Mouse (Mus musculus): ENCODE data around the gene Ofcc1.

Ofcc1 gene

DNA sequence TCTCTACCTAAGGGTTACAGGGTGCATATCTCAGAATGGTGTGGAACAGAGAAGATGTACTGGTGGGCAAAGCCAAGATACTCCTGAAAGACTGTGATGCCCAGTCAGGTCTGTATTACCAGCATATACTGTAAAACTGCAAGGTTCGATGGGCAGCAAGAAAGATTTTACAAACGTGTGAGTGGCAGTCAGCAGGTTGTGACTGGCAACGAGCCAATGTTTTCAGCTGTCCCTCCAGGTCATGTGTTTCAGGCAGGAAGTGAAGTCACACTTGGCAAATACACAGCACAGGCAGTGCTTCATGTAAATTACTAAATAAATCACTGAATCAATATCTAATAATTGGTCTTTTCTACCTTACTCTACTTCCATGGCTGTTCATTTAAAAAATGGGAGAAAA, at the start of gene Ofcc1:
Gene Ofcc1, minus strand, starts transcription at position 163 of the 400 bp plus-strand sequence.
- DNase-seq (ENCODE audit: low read depth in 1 of 2, low spot score in 2 of 2): no peak

DNA sequence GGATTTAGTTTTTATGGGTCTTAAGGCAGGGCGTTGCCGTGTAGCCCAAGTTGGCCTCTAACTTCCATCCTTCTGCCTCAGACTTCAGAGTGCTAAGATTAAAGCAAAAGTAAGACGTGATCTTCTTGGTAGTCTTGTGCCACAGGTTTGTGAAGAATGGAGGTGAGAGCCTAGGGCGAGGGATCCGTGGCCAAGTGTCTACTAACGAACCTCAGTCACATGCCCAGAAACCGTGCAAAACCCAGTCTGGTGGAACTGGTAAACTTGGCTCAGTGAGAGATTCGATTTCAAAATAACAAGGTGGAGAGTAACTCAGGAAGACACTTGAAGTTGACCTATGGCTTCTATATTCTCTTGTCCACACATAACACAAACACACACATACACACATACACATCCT, 28.9 kb upstream of the Ofcc1 start:
- DNase-seq (ENCODE audit: low read depth in 1 of 2, low spot score in 2 of 2): no peak

DNA sequence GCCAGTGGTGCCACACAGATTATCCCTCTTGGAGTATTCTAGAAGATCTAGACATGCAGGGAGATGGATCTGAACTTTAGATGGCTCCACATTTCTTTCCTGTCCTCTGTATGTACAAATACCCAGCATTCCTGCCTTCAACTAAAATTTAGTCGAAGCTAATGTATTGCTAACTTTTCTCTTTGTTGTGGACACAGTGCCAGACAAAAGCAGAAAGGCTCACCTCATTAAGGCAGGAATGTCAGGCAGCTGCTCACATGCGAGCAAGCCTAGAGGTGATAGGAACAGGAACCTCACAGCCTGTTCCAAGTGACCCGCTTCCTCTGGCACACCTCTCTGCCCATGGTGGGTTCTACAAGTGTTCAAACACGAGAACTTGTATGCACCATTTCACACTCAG, 26.2 kb upstream of the Ofcc1 start:
- DNase-seq (ENCODE audit: low read depth in 1 of 2, low spot score in 2 of 2): no peak

DNA sequence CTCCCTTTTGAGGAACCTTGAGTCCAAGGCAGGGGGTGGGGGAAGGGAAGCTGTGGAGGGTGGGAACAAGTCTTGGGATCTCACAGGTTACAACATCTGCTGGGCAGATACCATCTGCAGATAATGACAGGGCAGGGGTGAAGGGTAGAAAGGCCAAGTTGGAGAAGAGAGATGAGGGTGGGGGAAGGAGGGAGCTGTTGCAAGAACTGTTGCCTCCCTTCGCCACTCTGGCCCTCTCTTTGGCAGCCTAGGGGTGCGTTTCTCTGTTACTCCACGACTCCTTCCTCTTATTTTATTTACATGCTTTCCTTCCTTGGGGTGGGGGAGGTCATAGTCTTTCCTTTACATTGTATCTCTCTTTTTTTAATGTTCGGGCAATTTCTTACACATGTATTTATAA, 23.7 kb upstream of the Ofcc1 start:
- no peak for DNase-seq (ENCODE audit: low read depth in 1 of 2, low spot score in 2 of 2)

DNA sequence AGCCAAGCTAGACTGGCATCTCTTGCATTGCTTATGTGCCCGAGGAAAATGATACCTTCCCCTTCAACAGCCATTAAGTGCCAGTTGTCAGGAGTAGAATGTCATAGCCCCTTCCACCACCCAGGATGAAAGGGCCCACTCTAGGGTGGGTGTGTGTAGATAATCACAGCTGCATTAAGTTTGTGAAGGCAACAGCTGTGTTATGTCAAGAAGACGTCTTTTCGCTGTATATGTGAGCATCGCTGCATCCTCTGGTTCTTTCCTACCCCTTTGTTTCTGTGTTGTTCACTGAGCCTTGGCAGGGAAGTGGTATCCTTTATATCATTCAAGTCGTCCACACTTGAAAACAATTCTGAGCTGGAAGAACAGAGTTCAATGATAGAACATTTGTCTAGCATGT, 15.5 kb upstream of the Ofcc1 start:
- no peak for DNase-seq (ENCODE audit: low read depth in 1 of 2, low spot score in 2 of 2)

DNA sequence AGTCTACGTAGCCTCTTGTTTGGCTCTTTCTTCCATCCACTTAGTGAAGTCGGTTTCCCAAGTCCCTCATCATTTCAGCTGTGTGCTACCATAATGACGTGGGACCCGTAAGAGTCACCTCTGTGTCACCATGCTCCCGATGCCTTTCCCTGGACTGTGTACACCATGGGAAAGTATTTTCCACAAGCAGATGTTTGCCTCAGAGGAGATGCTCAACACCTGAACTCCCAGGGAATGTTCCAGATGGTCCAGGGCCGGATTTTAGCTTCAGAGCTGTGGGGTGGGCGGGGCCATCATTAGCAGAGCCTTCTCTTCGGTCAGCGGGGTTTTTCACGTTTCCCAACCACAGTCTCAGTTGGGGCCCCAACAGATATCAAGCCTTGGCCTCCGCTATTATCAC, 5.5 kb upstream of the Ofcc1 start:
- DNase-seq (ENCODE audit: low read depth in 1 of 2, low spot score in 2 of 2): no peak

DNA sequence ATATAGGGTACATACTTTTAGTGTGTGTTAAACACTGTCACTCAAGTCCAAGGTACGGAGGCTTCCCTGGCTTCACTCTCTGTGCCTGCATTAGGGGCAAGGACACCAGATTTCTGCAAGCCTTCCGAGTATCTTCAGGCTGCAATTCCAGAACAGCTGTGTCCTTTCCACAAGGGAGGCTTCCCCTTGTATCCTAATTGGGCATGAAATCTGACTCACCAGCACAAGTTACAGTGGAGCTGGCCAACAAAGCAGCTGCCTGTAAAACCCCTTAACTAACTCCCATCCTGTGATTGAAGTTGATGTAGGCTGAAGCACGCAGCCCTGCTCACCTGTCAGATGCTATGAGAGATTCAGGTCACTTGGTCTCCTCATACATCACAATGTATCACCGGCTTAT, 3.6 kb upstream of the Ofcc1 start:
- DNase-seq (ENCODE audit: low read depth in 1 of 2, low spot score in 2 of 2): no peak

DNA sequence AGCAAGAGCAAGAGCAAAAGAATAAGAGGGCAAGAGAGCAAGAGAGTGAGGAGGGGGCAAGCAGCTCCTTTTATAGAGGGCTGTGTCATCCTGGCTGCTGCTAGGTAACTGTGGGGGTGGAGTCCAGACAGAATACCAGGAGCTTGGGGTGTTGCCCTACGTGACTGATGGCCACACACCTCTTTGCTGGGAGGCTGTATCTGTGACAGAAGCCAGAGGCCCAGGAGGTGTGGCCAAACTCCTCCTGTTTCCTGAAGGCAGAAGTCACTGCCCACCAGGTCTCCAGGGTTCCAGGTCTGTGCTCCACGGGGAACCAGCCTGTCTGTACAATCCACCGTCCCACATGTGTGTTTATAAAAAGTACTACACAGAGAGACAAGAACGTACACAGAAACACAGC, 558 bp downstream of the Ofcc1 start:
- no peak for DNase-seq (ENCODE audit: low read depth in 1 of 2, low spot score in 2 of 2)

DNA sequence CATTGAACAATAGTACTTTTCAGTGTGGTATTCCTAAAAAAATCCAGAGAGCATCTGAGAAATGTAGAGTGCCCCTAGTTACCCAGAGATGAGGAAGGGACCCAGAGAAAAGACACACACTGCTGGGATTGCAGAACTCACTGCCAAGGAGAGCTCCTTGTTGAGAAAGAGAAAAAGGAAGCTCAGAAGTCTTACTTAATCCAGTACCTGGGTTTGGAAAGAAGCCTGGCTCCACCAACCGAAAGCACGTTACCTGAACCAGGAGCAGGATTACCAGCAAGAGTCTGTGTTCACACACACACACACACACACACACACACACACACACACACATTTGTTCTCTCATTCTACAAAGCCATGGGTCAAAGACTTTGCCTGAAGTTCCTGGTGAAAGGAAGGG, 14.2 kb downstream of the Ofcc1 start:
- no peak for DNase-seq (ENCODE audit: low read depth in 1 of 2, low spot score in 2 of 2)

DNA sequence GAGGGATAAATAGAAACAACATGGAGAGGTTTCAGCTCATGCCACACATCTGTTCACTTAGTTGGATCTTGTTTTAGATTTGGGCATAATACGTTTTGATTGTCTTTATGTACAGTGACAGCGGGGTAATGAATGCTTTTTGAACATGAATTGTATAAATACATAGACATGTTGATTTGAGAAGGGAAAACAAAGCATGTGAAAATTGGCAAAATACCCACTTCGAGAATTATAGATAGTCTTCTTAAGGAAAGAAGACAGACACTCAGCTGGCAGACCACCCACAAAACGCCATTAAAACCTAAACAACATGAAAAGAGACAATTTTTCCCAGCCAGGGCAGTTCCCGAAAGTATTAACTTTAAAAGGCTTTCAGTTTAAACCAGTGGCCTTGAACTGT, 37.9 kb downstream of the Ofcc1 start:
- no peak for DNase-seq (ENCODE audit: low read depth in 1 of 2, low spot score in 2 of 2)

DNA sequence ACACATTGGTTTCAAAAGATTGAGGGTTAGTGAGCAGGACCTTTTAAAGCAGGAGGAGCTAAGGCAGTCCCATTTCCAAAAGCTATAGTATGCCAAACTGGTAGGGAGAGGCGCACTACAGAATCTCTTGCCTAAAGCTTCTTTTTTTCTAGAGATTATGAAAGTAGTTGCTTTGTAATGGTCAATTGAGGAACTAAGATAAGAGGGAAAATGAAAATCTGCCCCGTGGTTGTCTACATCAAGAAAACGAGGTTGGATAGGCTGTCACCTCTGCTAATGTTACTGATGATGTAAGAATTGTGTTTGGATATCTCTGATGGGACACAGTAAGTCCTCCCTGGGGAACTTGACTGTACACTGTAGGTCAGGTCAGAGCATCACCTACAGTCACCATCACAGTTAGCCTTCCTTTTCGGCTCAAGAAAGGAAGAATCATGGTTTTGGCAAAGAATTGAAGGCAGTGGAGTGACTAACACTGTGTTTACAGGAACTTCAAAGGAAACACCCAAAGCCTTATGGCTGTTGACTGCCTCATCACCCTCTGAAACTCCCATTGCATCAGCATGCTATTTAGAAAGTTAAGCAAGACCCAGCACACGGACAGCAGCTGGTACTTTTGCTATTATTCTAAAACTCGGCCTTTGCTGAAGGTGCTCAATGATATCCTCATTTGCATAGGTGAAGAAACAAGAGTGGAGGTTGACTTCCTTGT, 40.3 kb downstream of the Ofcc1 start:
- no peak for DNase-seq (ENCODE audit: low read depth in 1 of 2, low spot score in 2 of 2)

DNA sequence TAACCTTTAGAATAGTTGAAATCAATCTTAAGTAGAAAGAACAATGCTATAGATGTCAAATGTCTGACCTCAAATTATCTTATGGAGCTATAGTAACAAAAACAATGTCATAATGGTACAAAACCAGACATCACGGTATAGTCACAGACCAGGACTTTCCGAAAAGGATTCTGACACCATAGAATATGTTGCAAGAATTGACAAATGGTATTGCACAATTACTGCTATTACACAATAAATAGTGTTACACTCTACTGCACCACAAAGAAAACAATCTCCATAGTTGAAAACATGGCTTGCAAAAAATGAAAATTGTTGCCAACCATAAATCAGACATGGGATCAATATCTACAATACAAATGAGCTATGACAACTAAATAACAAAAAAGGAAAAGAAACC, 43.5 kb downstream of the Ofcc1 start:
- no peak for DNase-seq (ENCODE audit: low read depth in 1 of 2, low spot score in 2 of 2)

DNA sequence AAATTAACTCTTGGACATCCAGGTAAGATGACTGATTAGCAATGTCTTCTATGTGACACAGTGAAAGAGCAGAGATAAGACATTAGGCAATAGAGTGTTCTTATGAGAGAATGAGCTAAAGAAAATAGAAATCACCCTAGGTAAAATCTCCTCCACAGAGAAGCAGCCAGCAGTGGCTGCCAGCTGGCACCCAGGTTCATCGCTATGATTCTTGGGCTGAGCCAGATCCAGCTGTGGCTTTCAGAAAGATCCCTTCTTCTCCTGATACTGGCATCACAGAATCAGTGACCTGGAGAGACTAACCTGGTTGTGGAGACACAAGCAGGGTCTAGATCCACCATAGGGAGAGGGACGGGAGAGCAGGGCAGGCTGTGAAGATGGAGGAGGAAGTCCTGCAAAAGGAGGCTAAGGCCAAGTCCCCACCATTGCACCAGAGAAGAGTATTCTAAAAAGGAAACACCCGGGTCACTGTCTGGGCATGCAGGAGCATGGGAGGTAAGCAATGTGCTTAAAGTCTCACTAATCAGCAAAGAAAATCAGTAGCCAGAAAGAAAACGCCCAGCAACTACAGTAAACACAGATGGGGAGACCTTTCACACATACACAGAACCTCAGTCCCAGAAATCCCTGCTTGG, 46.0 kb downstream of the Ofcc1 start:
- DNase-seq (ENCODE audit: low read depth in 1 of 2, low spot score in 2 of 2): no peak

DNA sequence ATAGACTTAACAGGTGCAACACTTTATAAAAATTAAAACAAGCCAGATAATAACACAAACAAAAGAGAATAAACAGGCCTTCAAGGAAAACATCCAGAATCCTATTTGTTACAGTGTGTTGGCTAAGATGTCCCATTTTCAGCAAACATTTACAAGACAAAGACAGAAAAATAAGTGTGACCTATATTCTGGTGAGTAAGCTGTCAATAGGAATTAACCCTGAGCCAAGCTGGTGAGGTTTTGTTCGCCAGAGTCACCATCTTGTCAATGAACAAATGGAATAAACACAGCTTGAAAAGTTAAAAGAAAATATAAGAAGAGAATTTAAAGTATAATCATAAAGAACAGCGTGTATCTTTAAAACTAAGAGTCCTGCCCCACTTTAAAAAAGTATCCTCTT, 68.4 kb downstream of the Ofcc1 start:
- no peak for DNase-seq (ENCODE audit: low read depth in 1 of 2, low spot score in 2 of 2)

DNA sequence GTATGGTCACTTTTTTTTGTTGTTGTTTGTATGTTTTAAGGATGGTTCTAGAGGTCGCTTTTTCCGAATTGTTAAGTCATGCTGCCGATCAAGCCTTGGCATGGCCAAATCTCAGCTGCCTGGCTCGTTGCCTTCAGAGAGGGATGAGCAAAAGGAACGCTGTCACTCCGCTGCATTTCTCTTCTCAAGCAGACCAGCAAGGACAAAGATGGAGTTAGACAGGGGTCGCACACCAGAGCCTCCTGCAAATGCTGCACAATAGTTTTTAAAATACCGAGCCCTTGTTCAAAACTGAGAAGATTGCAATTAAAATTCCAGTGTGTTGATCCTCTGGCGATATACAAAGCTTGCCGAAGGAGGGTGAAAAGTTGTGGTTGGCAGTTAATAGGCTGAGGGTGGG, 70.4 kb downstream of the Ofcc1 start:
- no peak for DNase-seq (ENCODE audit: low read depth in 1 of 2, low spot score in 2 of 2)

DNA sequence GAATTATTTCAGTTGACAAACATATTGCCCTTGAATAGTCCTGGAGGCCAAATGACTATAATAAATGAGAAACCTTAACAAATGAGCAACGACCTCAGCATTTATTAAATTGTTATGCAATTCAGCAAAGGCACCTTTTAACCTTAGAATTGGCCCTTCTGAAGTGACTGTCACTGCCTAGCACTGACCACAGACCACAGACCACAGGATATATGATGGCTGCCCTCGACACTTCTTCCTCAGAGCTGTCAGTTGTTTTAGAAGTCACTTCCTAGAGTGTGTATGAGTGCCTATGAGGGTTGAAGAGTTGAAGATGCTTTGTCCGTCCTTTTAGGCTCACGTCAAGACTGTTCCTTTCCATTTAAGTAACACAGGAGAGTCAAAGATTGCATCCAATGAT, 72.6 kb downstream of the Ofcc1 start:
- DNase-seq (ENCODE audit: low read depth in 1 of 2, low spot score in 2 of 2): no peak

DNA sequence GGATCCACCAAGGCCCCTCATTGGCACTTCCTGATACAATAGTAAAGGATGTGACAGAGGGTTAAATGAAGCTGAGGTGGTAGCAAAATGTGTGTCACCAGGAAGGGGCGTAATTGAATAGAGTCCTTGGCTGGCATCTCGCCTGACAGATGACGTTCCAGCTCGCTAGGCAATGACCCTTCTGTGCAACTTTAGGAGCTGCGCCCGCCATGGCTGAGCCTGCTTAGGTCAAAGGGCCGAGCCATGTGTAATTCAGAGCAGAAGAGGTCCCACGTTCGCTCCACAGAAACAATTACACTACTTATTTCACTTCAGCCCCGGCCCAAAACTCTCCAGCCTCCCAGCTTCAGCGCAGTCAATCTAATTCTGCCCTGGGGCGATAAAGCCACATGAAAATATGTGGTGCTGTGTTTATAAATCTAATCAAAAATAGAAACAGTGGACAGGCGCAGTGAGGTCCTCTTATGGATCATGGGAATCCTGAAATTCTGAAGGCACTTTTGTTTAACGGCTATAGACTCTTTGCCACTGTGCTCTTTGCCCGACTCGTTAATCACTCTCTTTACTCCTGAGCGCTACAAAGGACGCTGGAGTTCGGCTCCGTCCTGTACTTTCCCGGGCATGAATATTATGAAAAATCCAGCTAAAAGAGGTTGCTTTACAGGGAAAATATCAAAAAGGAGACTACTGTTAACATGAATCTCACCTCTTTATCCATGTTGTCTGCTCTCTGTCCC, 73.8 kb downstream of the Ofcc1 start:
- DNase-seq (ENCODE audit: low read depth in 1 of 2, low spot score in 2 of 2): no peak

DNA sequence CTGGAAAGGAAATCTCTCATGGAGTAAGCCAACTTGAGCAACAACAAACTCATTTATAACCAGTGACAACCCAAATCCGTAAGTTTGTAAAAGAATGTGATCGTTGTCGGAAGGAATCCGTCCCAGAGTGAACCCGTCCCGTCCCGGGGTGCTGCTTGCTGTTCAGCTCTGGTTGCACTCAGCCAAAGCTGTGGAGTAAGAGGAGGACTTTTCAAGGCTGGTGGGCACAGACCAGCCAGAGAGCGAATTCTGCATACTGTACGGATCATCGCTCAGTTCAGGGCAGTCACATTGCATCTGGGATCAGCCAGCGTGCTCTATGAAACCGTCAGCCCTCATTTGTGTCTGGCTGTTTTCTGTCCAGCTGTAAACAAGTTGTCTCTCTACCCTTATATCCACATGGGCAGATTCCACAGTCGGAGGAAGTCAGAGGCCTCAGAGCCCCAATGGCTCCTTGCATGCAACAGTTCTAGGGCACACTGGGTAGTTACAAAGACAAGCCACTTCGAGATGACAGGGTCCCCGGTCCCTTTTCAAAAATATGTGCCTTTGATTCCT, 75.9 kb downstream of the Ofcc1 start:
- DNase-seq (ENCODE audit: low read depth in 1 of 2, low spot score in 2 of 2): no peak

DNA sequence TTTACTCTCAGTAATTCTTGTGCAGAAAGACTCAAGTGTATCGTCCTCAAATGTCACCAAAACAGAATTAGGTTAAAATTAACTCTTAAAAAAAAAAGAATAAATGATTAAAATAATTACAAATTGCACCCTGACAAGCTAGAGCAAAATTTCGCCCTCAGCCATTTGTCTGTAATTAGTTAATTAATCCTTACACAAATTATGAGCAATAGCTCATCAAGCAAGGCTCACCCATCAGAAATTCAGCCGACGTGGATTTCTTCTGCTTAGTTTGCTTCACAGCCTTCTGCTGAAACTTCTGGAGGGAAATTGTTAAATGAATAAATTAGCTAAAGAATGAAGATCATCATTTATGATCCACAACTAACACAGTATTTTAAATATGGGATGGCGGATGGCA, 80.6 kb downstream of the Ofcc1 start:
- DNase-seq (ENCODE audit: low read depth in 1 of 2, low spot score in 2 of 2): no peak

DNA sequence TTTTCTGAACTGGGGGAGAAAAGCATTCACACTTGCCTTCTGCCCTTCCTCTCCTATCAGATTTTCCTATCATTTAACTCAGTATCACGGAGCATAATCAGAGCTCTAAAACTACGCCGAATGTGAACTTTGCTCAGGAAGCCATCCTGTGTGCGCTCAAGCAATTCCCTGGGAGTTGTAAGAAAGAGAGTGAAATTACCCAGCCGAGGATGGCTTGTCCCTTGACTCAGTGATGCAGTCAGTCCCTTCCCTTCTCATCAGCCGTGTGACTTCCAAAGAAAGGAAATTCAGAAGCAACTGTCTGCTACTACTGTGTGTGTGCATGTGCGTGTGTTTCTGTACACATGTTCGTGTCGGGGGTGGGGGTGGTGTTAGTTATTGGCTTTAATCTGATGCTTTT, 93.7 kb downstream of the Ofcc1 start:
- DNase-seq (ENCODE audit: low read depth in 1 of 2, low spot score in 2 of 2): no peak

DNA sequence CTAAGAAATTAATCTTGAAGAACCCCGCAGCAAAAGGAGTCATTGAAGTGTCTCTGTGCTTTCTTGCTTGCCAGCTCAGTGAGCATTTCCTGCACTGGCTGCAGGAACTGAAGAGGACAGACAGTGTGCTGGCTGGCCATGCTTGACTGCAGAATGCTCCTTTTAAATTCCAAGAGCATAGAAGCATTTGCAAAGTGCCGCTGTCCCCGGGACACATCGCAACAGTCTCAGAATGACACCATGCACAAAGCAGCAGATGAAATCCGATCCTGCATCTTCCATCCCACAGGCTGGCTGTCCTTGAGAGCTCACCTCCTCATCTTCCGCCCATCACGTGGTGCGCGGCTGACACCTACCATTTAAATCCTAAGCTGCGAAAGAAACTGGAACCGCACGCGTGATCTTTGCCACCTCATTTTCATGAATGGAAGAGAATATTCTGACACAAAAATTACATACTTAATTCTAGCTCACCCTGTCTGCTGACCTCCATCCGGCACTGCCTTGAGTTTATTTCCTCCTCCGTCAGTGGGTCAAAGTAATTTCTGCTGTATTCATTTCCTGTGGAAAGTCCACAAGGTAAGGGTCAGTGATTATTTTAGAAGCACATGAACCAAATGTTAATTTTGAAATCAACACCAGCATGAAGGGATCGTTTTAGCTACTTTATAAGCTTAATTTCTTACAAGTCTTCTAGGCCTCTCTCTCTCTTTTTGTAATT, 98.0 kb downstream of the Ofcc1 start:
- no peak for DNase-seq (ENCODE audit: low read depth in 1 of 2, low spot score in 2 of 2)

DNA sequence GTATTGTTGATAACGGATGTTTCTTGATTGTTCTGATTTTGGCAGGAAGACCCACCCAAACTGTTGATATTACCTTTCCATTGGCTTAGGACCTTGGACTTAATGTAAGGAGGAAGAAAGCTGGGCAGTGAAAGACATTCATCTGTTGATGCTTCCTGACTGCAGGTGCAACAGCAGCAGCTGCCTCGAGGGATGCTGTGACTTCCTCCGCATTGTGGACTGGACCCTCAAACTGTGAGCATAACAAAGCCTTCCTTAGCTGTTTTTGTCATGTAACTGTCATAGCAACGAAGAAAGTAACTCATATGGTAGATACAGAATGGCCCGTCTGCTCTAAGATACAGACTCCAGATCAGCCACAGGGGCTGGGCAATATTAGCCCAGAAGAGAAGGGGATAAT, 102.5 kb downstream of the Ofcc1 start:
- no peak for DNase-seq (ENCODE audit: low read depth in 1 of 2, low spot score in 2 of 2)
